Mouse (Mus musculus) liver, embryonic 15.5 days (tissue): ENCODE data around the gene Pecam1. TPM values are rescaled to one million over a fixed set of nuclear protein-coding genes. Genes with fewer than 3 reads are reported as not detected.
"Not testable (repeated sequence)": the region's sequence is repeated elsewhere in the genome, so short reads cannot be mapped to it uniquely, and the experiment has no call there.

Experiments used
- ATAC-seq: fragments of 200-750 bp; cut with Nextera tagmentation; 2 replicates; pipeline ENCODE4 v1.8.0; 2017; ENCODE audit warnings: moderate number of reproducible peaks, mild to moderate bottlenecking, moderate library complexity; ENCODE audit not compliant: insufficient read depth
- H3K27ac ChIP-seq: fragments of 300-500 bp; sonication (generic); replicated peaks from 2 replicates; pipeline ENCODE4 v1.5.1; 2015; ENCODE audit warnings: mild to moderate bottlenecking, inconsistent platforms
- H3K27me3 ChIP-seq: fragments of 300-500 bp; sonication (generic); 2 replicates; pipeline ENCODE4 v1.6.1; 2015; ENCODE audit warnings: mild to moderate bottlenecking, inconsistent platforms
- H3K36me3 ChIP-seq: fragments of 300-500 bp; sonication (generic); replicated peaks from 2 replicates; pipeline ENCODE4 v1.6.1; 2015; ENCODE audit warnings: moderate library complexity, mild to moderate bottlenecking, inconsistent platforms
- H3K4me1 ChIP-seq: fragments of 300-500 bp; sonication (generic); replicated peaks from 2 replicates; pipeline ENCODE4 v1.6.1; 2015; ENCODE audit warnings: inconsistent platforms
- H3K4me2 ChIP-seq: fragments of 300-500 bp; sonication (generic); 2 replicates; pipeline ENCODE4 v1.6.1; 2015; ENCODE audit warnings: moderate library complexity, mild to moderate bottlenecking, inconsistent platforms
- H3K4me3 ChIP-seq: fragments of 300-500 bp; sonication (generic); replicated peaks from 2 replicates; pipeline ENCODE4 v1.5.1; 2015; ENCODE audit warnings: mild to moderate bottlenecking, inconsistent platforms
- H3K9ac ChIP-seq: fragments of 300-500 bp; sonication (generic); 2 replicates; pipeline ENCODE4 v1.6.1; 2015; ENCODE audit warnings: moderate library complexity, mild to moderate bottlenecking, inconsistent platforms
- H3K9me3 ChIP-seq: fragments of 300-500 bp; sonication (generic); replicated peaks from 2 replicates; pipeline ENCODE4 v1.6.1; 2016; ENCODE audit warnings: inconsistent platforms
- WGBS: fragments of 180-500 bp; shearing (Covaris S2); methylation state at CpG from one replicate; pipeline ENCODE4 v1.1.7; 2015; ENCODE audit warnings: mixed read lengths; ENCODE audit not compliant: insufficient replicate concordance; 5-methylcytosine and 5-hydroxymethylcytosine counted together
- polyA plus RNA-seq: library from polyadenylated mRNA; unstranded; fragments of >200 nt; fragmentation: Nextera tagmentation; extraction: Ambion mirVana; gene quantifications from 2 replicates; pipeline ENCODE4 v1.2.1, GENCODE M21; 2015

Pecam1 gene
- polyA plus RNA-seq, 1 experiment from 2014 or later, result 7.0 TPM

GRCm38 (mm10) chr11:106666470-106667107 is 83.8 kb downstream of the Pecam1 start:
- Histone ChIP-seq H3K27ac (no peak overlapping the region), H3K4me1 (peaks cover 10% of the 10 kb centered on the region; the same call in 1 of the 2 replicates), H3K36me3 (no peaks in the 10 kb centered on the region), H3K27me3 (no peaks in the 10 kb centered on the region), H3K4me3 (no peak overlapping the region), H3K9ac (no peak overlapping the region), H3K9me3 (no peaks in the 10 kb centered on the region), H3K4me2 (no peak overlapping the region)
- WGBS, result 73% methylated on average over 14 of the region's 14 CpGs
- ATAC-seq, result no peak

GRCm38 (mm10) chr11:106665841-106666240 is 84.6 kb downstream of the Pecam1 start:
- H3K36me3 ChIP-seq, result no peaks in the 10 kb centered on the region

GRCm38 (mm10) chr11:106665328-106665727 is 85.1 kb downstream of the Pecam1 start:
- Histone ChIP-seq H3K27me3 (no peaks in the 10 kb centered on the region), H3K36me3 (no peaks in the 10 kb centered on the region), H3K4me3 (no peak overlapping the region), H3K4me2 (no peak overlapping the region), H3K9me3 (no peaks in the 10 kb centered on the region), H3K9ac (no peak overlapping the region), H3K4me1 (peaks cover 10% of the 10 kb centered on the region; the same call in 1 of the 2 replicates), H3K27ac (no peak overlapping the region)
- 90% methylated on average over 4 of the region's 4 CpGs for WGBS
- ATAC-seq, result no peak

More at GRCm38 (mm10) chr11:106665841-106666240, 84.6 kb downstream of the Pecam1 start:
- no peak overlapping the region for H3K4me3 ChIP-seq
- no peak for ATAC-seq
- WGBS, result 76% methylated on average over 2 of the region's 2 CpGs
- H3K27ac ChIP-seq, result no peak overlapping the region
- H3K4me1 ChIP-seq, result peaks cover 10% of the 10 kb centered on the region; the same call in 1 of the 2 replicates
- no peaks in the 10 kb centered on the region for H3K9me3 ChIP-seq
- no peak overlapping the region for H3K4me2 ChIP-seq
- H3K9ac ChIP-seq, result no peak overlapping the region
- no peaks in the 10 kb centered on the region for H3K27me3 ChIP-seq

- H3K4me1 ChIP-seq, result peaks cover 6% of the 10 kb centered on the region; the same call in 1 of the 2 replicates
- 52% methylated on average over 8 of the region's 8 CpGs for WGBS
- no peak overlapping the region for H3K27ac ChIP-seq
- no peaks in the 10 kb centered on the region for H3K36me3 ChIP-seq
- H3K4me3 ChIP-seq, result no peak overlapping the region
- no peaks in the 10 kb centered on the region for H3K9me3 ChIP-seq
- no peak overlapping the region for H3K4me2 ChIP-seq
- no peak overlapping the region for H3K9ac ChIP-seq
- ATAC-seq, result no peak
- H3K27me3 ChIP-seq, result no peaks in the 10 kb centered on the region
Measured at GRCm38 (mm10) chr11:106664691-106665090, 85.7 kb downstream of the Pecam1 start.

GRCm38 (mm10) chr11:106663838-106664237 is 86.6 kb downstream of the Pecam1 start:
- no peak overlapping the region for H3K9ac ChIP-seq
- H3K4me2 ChIP-seq, result no peak overlapping the region
- ATAC-seq, result no peak
- no peaks in the 10 kb centered on the region for H3K9me3 ChIP-seq
- no peaks in the 10 kb centered on the region for H3K36me3 ChIP-seq
- H3K4me3 ChIP-seq, result no peak overlapping the region
- H3K27me3 ChIP-seq, result no peaks in the 10 kb centered on the region
- 0 out of 2 replicates have a peak overlapping the region, but pooled peaks have one; percentile 9 for H3K27ac ChIP-seq
- WGBS, result 63% methylated on average over 6 of the region's 6 CpGs
- H3K4me1 ChIP-seq, result peaks cover 4% of the 10 kb centered on the region; the same call in 1 of the 2 replicates

- H3K4me1 ChIP-seq, result peaks cover 11% of the 10 kb centered on the region; the same call in 1 of the 2 replicates
- no peaks in the 10 kb centered on the region for H3K27me3 ChIP-seq
- no peaks in the 10 kb centered on the region for H3K36me3 ChIP-seq
- no peak overlapping the region for H3K4me2 ChIP-seq
- H3K9ac ChIP-seq, result no peak overlapping the region
- H3K9me3 ChIP-seq, result no peaks in the 10 kb centered on the region
- no peak overlapping the region for H3K4me3 ChIP-seq
- no peak overlapping the region for H3K27ac ChIP-seq
- ATAC-seq, result no peak
- 68% methylated on average over 10 of the region's 11 CpGs for WGBS
Measured at GRCm38 (mm10) chr11:106662634-106663407, 87.6 kb downstream of the Pecam1 start.

GRCm38 (mm10) chr11:106660453-106661081 is 89.9 kb downstream of the Pecam1 start:
- H3K9ac ChIP-seq, result no peak overlapping the region
- peaks cover 11% of the 10 kb centered on the region; the same call in 1 of the 2 replicates for H3K4me1 ChIP-seq
- H3K9me3 ChIP-seq, result no peaks in the 10 kb centered on the region
- ATAC-seq, result peak; percentile 57
- no peak overlapping the region for H3K4me2 ChIP-seq
- 25% methylated on average over 13 of the region's 13 CpGs for WGBS
- H3K27me3 ChIP-seq, result no peaks in the 10 kb centered on the region
- H3K4me3 ChIP-seq, result no peak overlapping the region
- peak overlapping the region; percentile 78 for H3K27ac ChIP-seq
- H3K36me3 ChIP-seq, result no peaks in the 10 kb centered on the region

GRCm38 (mm10) chr11:106659598-106660295 is 90.7 kb downstream of the Pecam1 start:
- Histone ChIP-seq H3K27ac (peak overlapping the region; percentile 78), H3K4me1 (peaks cover 11% of the 10 kb centered on the region; the same call in 1 of the 2 replicates), H3K4me3 (no peak overlapping the region), H3K4me2 (no peak overlapping the region), H3K9me3 (no peaks in the 10 kb centered on the region), H3K27me3 (no peaks in the 10 kb centered on the region), H3K9ac (no peak overlapping the region), H3K36me3 (no peaks in the 10 kb centered on the region)
- 17% methylated on average over 15 of the region's 15 CpGs for WGBS
- ATAC-seq, result no peak

- WGBS, result 43% methylated on average over 14 of the region's 14 CpGs
- Histone ChIP-seq H3K36me3 (no peaks in the 10 kb centered on the region), H3K27ac (no peak overlapping the region; the same call in 1 of the 2 replicates), H3K4me3 (no peak overlapping the region), H3K9me3 (no peaks in the 10 kb centered on the region), H3K4me1 (peaks cover 11% of the 10 kb centered on the region; the same call in 1 of the 2 replicates), H3K9ac (no peak overlapping the region), H3K4me2 (no peak overlapping the region), H3K27me3 (no peaks in the 10 kb centered on the region)
- ATAC-seq, result 0 out of 2 replicates have a peak, but pooled peaks have one; percentile 15
Measured at GRCm38 (mm10) chr11:106658051-106658880, 92.2 kb downstream of the Pecam1 start.

GRCm38 (mm10) chr11:106656896-106657498 is 93.4 kb downstream of the Pecam1 start:
- H3K9ac ChIP-seq, H3K4me2 ChIP-seq, H3K4me3 ChIP-seq, H3K9me3 ChIP-seq, ATAC-seq, H3K27ac ChIP-seq, H3K36me3 ChIP-seq, H3K27me3 ChIP-seq: not testable (repeated sequence)
- peaks cover 11% of the 10 kb centered on the region; the same call in 1 of the 2 replicates for H3K4me1 ChIP-seq
- 48% methylated on average over 5 of the region's 5 CpGs for WGBS
